Mouse (Mus musculus): ENCODE measurements around the gene Spem2. TPM values are rescaled to one million over a fixed set of nuclear protein-coding genes. Genes with fewer than 3 reads are reported as not detected.
"Not testable (repeated sequence)": the region's sequence is repeated elsewhere in the genome, so short reads cannot be mapped to it uniquely, and the experiment has no call there.

The Spem2 gene
- total RNA-seq (2014; fragmentation: Nextera tagmentation) (not detected in 2 replicates), total RNA-seq (2017) (not detected in 2 replicates), polyA plus RNA-seq (2012) (not detected in 2 replicates)

- TF ChIP-seq POLR2AphosphoS5 (IDR thresholded peaks at IDR 0.05; ENCODE audit: insufficient replicate concordance, low read depth, low read length) (no peak), CTCF (IDR thresholded peaks at IDR 0.05; ENCODE audit: low read depth, low read length) (no peak), TAL1 (conservative IDR thresholded peaks at IDR 0.05; ENCODE audit: low read depth, low read length) (no peak), GATA2 (IDR thresholded peaks at IDR 0.05; ENCODE audit: borderline replicate concordance, low read depth, low read length) (no peak), GATA1 (IDR thresholded peaks at IDR 0.05; ENCODE audit: borderline replicate concordance, low read length) (no peak)
- Histone ChIP-seq H3K36me3 (replicated peaks) (no peaks in the 10 kb centered on the region), H3K9me3 (replicated peaks) (no peaks in the 10 kb centered on the region; the same call in 1 of the 2 replicates), H3K4me1 (ENCODE audit: insufficient read depth, low read depth, low read length) (no peaks in the 10 kb centered on the region), H3K4me3 (ENCODE audit: low read depth, low read length) (no peak within 1 kb of the TSS), H3K27me3 (ENCODE audit: insufficient read depth, low read length) (peaks cover 44% of the 10 kb centered on the region)
- ATAC-seq (ENCODE audit: extremely low read depth, insufficient number of reproducible peaks, low FRiP score, poor library complexity, severe bottlenecking) (no peak), DNase-seq (ENCODE audit: low spot score) (no peak)
Observed at GRCm38 (mm10) chr11:69818365-69818764, at the start of gene Spem2. TSS of gene Spem2 (minus strand) at chr11:69818465.

DNA sequence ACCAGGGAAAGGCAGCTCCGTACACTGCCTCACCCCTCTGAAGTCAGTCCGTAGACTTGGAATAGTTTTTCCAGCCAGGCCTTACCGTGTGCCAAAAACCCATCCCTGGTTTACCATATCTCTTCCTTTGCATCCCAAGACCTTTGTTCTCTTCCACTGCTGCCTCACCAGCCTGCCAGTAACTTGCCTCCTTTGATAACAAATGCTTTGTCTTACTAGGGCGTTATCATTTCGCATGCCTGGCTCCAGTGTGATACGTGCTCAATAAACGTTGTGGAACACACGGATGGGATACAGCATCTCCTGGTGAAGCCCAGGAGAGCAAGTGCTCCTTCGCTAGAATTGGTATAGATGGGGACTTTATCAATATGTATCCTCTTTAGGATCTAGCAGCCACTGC is 49.1 kb upstream of the Spem2 start:
- DNase-seq (ENCODE audit: low spot score), result no peak
- Histone ChIP-seq H3K27me3 (ENCODE audit: insufficient read depth, low read length) (peaks cover 39% of the 10 kb centered on the region), H3K4me1 (ENCODE audit: insufficient read depth, low read depth, low read length) (peaks cover 12% of the 10 kb centered on the region), H3K4me3 (ENCODE audit: low read depth, low read length) (no peak overlapping the region), H3K36me3 (replicated peaks) (no peaks in the 10 kb centered on the region), H3K9me3 (replicated peaks) (no peaks in the 10 kb centered on the region)
- ATAC-seq (ENCODE audit: extremely low read depth, insufficient number of reproducible peaks, low FRiP score, poor library complexity, severe bottlenecking), result no peak
- no peak for TF ChIP-seq GATA1 (IDR thresholded peaks at IDR 0.05; ENCODE audit: borderline replicate concordance, low read length)
- TF ChIP-seq TAL1 (conservative IDR thresholded peaks at IDR 0.05; ENCODE audit: low read depth, low read length), result no peak
- TF ChIP-seq GATA2 (IDR thresholded peaks at IDR 0.05; ENCODE audit: borderline replicate concordance, low read depth, low read length), result no peak

DNA sequence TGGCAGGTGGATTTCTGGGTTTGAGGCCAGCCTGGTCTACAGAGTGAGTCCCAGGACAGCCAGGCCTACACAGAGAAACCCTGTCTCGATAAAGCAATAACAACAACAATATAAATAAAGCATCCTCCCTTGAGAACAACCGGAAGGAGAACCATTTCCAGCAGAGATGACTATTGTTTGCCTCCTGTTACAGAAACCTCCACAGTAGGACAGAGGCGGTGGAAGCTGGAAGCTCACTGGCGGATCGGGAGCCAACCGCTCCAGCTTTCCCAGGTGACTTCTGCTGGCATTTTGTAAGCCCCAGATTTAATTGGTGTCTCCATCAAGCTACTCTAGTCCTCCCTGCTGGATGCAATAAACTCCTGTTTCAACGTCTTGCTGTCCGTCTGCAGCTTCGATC is 47.3 kb upstream of the Spem2 start:
- Histone ChIP-seq H3K27me3 (ENCODE audit: insufficient read depth, low read length) (peaks cover 33% of the 10 kb centered on the region), H3K9me3 (replicated peaks) (no peaks in the 10 kb centered on the region), H3K36me3 (replicated peaks) (no peaks in the 10 kb centered on the region), H3K4me1 (ENCODE audit: insufficient read depth, low read depth, low read length) (peaks cover 12% of the 10 kb centered on the region), H3K4me3 (ENCODE audit: low read depth, low read length) (no peak overlapping the region)
- DNase-seq (ENCODE audit: low spot score) (no peak), ATAC-seq (ENCODE audit: extremely low read depth, insufficient number of reproducible peaks, low FRiP score, poor library complexity, severe bottlenecking) (no peak)
- TF ChIP-seq GATA2 (IDR thresholded peaks at IDR 0.05; ENCODE audit: borderline replicate concordance, low read depth, low read length) (no peak), CTCF (IDR thresholded peaks at IDR 0.05; ENCODE audit: low read depth, low read length) (no peak), GATA1 (IDR thresholded peaks at IDR 0.05; ENCODE audit: borderline replicate concordance, low read length) (no peak), POLR2AphosphoS5 (IDR thresholded peaks at IDR 0.05; ENCODE audit: insufficient replicate concordance, low read depth, low read length) (no peak)

DNA sequence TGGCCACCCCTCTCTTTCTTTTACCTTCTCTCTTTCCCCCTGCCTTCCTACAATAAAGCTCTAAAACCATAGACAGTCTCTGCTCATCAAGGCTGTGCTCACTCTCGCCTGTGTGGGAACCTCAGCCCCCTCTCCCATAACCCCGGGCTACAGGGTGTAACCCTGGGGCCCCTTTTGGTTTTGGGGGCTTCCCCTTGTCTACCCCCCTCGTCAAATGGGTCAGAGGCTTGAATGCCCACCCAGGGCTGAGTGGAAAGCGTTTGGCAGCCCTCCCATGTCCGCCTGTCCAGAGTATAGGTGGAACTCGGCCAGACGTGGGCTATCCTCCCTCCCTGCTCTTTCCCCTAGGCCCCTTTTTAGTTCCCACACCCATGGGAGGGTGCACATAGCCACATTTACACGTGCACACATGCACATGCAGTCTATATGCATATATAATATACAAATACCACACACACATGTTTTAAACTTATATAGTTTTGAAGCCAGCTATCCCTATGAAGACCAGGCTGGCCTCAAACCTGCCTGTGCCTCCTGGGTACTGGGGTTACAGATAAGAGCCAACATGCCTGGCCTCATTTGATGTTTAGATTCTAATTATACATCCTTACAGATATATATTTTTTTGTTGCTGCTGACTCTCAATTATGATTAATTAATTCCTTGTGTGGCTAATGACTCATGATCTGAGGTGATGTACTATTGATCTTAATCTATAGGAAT is 46.0 kb upstream of the Spem2 start:
- Histone ChIP-seq H3K4me3 (ENCODE audit: low read depth, low read length) (no peak overlapping the region), H3K27me3 (ENCODE audit: insufficient read depth, low read length) (peaks cover 36% of the 10 kb centered on the region), H3K4me1 (ENCODE audit: insufficient read depth, low read depth, low read length) (peaks cover 12% of the 10 kb centered on the region), H3K36me3 (replicated peaks) (no peaks in the 10 kb centered on the region), H3K9me3 (replicated peaks) (no peaks in the 10 kb centered on the region)
- no peak for TF ChIP-seq TAL1 (conservative IDR thresholded peaks at IDR 0.05; ENCODE audit: low read depth, low read length)
- TF ChIP-seq POLR2AphosphoS5 (IDR thresholded peaks at IDR 0.05; ENCODE audit: insufficient replicate concordance, low read depth, low read length), result no peak
- no peak for TF ChIP-seq GATA1 (IDR thresholded peaks at IDR 0.05; ENCODE audit: borderline replicate concordance, low read length)
- TF ChIP-seq CTCF (IDR thresholded peaks at IDR 0.05; ENCODE audit: low read depth, low read length), result no peak
- TF ChIP-seq GATA2 (IDR thresholded peaks at IDR 0.05; ENCODE audit: borderline replicate concordance, low read depth, low read length), result no peak
- DNase-seq (ENCODE audit: low spot score) (no peak), ATAC-seq (ENCODE audit: extremely low read depth, insufficient number of reproducible peaks, low FRiP score, poor library complexity, severe bottlenecking) (no peak)

- not testable (repeated sequence) for H3K9me3 ChIP-seq (replicated peaks); H3K4me3 ChIP-seq (ENCODE audit: low read depth, low read length); ATAC-seq (ENCODE audit: extremely low read depth, insufficient number of reproducible peaks, low FRiP score, poor library complexity, severe bottlenecking); H3K36me3 ChIP-seq (replicated peaks); DNase-seq (ENCODE audit: low spot score)
- H3K4me1 ChIP-seq (ENCODE audit: insufficient read depth, low read depth, low read length), result peaks cover 12% of the 10 kb centered on the region
- peaks cover 36% of the 10 kb centered on the region for H3K27me3 ChIP-seq (ENCODE audit: insufficient read depth, low read length)
Observed at GRCm38 (mm10) chr11:69863729-69864128, 45.5 kb upstream of the Spem2 start.

GRCm38 (mm10) chr11:69858113-69858998 is 40.1 kb upstream of the Spem2 start, which contains the start of gene Tnk1:
TSS of gene Tnk1 (minus strand) at chr11:69858730.
- DNase-seq (ENCODE audit: low spot score), result no peak
- Histone ChIP-seq H3K4me1 (ENCODE audit: insufficient read depth, low read depth, low read length) (peaks cover 35% of the 10 kb centered on the region), H3K27me3 (ENCODE audit: insufficient read depth, low read length) (peaks cover 27% of the 10 kb centered on the region), H3K9me3 (replicated peaks) (no peaks in the 10 kb centered on the region), H3K36me3 (replicated peaks) (no peaks in the 10 kb centered on the region), H3K4me3 (ENCODE audit: low read depth, low read length) (no peak within 1 kb of the TSS)
- ATAC-seq (ENCODE audit: extremely low read depth, insufficient number of reproducible peaks, low FRiP score, poor library complexity, severe bottlenecking), result no peak
- TF ChIP-seq GATA1 (IDR thresholded peaks at IDR 0.05; ENCODE audit: borderline replicate concordance, low read length) (no peak), TAL1 (conservative IDR thresholded peaks at IDR 0.05; ENCODE audit: low read depth, low read length) (no peak), GATA2 (IDR thresholded peaks at IDR 0.05; ENCODE audit: borderline replicate concordance, low read depth, low read length) (no peak), CTCF (IDR thresholded peaks at IDR 0.05; ENCODE audit: low read depth, low read length) (no peak), POLR2AphosphoS5 (IDR thresholded peaks at IDR 0.05; ENCODE audit: insufficient replicate concordance, low read depth, low read length) (no peak)

Data from G1E (cell line).